Mouse (Mus musculus): ENCODE measurements around the gene 4930523C07Rik. TPM values are rescaled to one million over a fixed set of nuclear protein-coding genes. Genes with fewer than 3 reads are reported as not detected.
A peak's percentile ranks its signal among the peaks of the same experiment; 100 is the strongest.

The 4930523C07Rik gene
- total RNA-seq, 2 experiments from 2014 or later: 5.2 to 8.9 TPM

DNA sequence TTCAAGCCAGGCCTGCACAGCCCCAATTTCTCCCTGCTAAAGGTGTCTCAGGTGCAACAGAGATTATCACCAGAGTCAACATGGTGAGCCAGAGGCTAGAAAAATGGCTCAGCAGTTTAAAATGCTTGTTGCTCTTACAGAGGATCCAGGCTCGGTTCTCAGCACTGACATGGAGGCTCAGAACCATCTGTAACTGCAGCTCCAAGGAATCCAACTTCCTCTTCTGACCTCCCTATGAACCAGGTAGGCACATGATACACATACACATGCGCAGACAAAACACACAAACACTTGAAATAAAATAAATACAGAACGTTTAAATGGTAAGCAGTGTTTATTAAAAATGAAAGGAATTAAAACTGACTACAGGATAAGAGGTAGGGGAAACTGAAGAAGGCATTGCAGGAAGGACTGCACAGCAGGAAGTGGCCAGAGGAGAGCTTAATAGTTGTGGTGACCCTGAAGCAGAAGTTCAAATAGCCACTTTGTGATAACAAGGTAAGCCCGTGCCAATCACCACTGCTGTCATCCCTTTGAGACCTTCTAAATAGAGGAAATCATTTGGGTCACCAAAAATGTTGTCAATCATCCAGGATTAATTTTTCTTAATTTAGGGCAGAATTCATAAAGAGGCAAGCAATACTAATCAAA, 10.1 kb upstream of the 4930523C07Rik start:
- H3K4me3 ChIP-seq: no peak overlapping the region
- no peak for DNase-seq
- no peak for TF ChIP-seq CTCF (IDR thresholded peaks at IDR 0.05)
- H3K27ac ChIP-seq: no peak overlapping the region
- intact Hi-C loops (cut with DNase I): no loop called here

DNA sequence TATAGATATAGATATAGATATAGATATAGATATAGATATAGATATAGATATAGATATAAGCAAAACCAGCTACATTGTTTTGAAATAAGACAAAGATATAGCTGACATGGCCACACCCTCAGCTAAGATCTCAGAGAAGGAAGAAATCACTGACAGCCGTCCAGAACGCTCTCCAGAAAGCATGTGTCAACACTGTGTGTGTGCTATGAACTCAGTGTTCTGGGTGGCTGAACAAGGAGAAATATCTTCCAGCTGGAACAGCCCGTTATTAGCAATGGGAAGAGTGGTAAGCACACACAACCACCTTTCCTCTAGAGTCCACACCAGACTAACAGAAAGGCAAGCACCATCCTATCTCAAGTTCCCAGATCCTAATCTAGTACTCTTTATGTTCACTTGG, 8.6 kb upstream of the 4930523C07Rik start:
- peak overlapping the region; percentile 83; the same call in 1 of the 2 replicates for H3K27ac ChIP-seq
- TF ChIP-seq CTCF (IDR thresholded peaks at IDR 0.05): no peak
- DNase-seq: no peak
- no peak overlapping the region for H3K4me3 ChIP-seq
- intact Hi-C loops (cut with DNase I): no loop called here

DNA sequence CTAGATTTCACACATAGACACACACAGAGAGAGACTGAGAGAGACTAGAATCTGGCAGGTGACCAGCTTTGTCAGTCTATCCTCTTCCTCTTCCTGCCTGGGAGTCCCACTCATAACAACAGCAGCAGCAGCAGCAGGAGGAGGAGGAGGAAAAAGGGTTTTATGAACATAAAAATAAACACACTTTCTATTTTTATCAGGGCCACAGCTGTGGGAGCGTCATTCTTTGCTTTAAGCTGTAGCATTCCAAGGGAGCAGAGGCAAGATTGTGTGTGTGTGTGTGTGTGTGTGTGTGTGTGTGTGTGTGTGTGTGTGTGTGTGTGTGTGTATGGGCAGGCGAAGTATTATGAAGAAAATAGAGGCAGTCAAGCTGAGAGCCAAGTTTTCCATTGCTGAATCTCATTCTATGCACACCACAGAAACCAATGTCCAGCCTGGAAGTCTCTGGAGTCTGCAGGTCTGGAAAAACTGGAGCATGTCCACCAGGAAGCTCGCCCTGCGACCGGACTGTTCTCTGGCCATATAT, 7.1 kb upstream of the 4930523C07Rik start:
- peak overlapping the region; percentile 83 for H3K27ac ChIP-seq
- no peak overlapping the region; the same call in 1 of the 2 replicates for H3K4me3 ChIP-seq
- intact Hi-C loops (cut with DNase I): no loop called here
- no peak for TF ChIP-seq CTCF (IDR thresholded peaks at IDR 0.05)
- no peak for DNase-seq

DNA sequence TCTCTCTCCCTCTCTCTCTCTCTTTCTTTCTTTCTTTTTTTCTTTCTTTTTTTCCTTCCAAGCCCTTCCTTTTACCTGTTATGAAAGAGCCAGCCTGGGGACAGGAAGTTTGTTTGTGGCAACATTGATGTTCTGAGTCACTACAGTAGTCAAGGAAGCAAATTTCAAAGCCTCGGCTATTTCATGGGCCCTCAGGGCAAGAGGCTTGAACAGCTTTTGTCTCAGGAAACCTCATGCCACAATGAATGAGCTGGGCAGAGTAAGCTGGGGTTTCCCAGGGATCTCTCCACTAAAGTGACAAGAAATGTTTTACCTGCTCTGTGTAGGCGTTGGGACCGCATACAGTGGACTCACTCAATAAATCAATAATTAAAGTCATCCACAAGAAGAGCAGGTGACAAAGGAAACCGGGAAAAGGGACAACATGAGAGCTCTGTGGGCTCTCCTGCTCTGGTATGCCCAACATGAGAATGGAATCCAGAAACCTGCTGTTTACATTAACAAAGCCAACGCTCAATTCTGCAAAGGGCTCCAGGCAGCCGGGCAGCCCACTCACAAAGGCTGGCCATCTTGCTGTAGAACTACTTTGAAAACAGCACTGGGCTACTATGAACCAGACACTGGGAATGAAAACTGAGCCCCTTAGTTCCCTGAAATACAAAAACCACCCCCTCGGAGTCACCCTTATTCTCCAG, 4.1 kb upstream of the 4930523C07Rik start:
- no peak for DNase-seq
- no peak for TF ChIP-seq CTCF (IDR thresholded peaks at IDR 0.05)
- no peak overlapping the region for H3K4me3 ChIP-seq
- intact Hi-C loops (cut with DNase I): no loop called here
- H3K27ac ChIP-seq: no peak overlapping the region

DNA sequence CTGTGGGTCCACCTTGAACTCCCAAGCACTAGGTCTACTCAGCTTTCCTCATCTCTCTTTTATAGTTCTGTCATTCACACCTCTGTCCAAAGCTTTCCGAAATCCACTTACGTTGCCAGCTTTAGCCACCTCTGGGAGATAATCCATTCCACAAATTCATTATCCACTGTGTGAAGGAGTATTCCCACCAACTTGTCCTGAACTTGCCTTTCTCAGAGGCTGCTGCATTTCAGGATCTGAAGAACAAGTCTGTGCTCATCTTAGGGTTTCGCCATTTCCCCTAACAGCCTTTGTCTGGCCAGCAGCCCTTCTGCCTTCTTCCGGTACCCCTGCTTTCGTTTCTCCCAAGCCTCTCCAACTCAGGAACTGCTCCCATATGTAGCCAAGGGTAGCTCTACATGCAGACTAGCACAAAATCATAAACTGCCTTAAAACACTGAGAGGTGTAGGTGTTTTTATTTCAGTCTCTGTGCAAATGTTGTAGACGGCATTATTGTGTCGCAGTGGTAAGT, 2.9 kb upstream of the 4930523C07Rik start:
- intact Hi-C loops (cut with DNase I): no loop called here
- no peak for TF ChIP-seq CTCF (IDR thresholded peaks at IDR 0.05)

DNA sequence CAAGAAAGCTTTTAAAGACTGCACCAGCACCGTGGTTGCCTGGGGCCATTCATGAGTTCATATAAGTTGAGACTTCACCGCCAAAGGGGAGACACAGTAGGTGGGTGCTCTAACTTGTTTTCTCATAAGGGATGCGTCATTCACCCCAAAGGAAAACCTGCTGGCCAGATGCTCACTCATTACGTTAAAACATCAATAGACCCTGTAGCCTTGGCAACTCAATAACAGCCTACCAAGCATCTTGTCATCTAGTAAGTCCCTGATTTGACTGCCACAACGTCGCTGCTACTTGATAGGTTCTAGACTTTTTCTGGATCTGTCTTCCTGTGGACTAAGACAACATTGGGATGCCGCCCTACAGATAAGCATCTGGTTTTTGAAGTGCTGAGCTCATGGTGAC, 1.8 kb upstream of the 4930523C07Rik start:
- TF ChIP-seq CTCF (IDR thresholded peaks at IDR 0.05): no peak
- intact Hi-C loops (cut with DNase I): no loop called here
- DNase-seq: no peak
- H3K4me3 ChIP-seq: no peak overlapping the region
- H3K27ac ChIP-seq: no peak overlapping the region

More for the DNA sequence above, 2.9 kb upstream of the 4930523C07Rik start:
- no peak for DNase-seq
- no peak overlapping the region for H3K27ac ChIP-seq
- no peak overlapping the region for H3K4me3 ChIP-seq

DNA sequence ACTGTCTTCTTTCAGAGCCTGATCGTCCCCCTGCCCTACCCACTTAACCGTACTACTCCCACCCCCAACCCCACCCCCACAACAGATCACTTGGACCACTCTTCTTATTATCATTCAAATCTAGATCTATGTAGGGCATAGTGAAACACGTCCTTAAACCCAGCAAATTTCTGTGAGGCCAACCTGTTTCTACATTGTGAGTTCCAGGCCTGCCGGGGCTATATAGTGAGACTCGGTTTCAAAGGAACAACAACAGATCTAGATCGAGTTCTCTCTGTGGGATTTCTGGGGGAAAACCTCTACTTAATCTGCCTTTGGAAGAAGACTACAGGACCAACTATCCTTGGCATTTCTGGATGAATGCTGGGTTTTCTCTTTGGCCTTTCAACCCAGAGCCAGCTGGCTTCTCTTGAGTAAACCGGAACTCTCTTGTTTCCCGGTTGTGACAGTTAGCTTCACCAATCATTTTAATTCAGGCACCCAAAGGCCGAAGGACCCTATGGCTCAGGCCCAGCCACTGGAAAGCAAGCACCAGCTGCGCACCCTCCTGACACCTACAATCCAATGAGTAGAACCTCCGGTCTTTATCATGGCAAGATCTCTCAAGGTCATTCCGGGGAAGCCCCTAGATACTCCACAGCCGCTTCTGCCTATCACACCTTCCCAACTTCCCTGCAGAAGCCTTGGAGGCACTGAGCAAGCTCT, 759 bp upstream of the 4930523C07Rik start:
- H3K4me3 ChIP-seq: peak overlapping the region; percentile 83
- TF ChIP-seq CTCF (IDR thresholded peaks at IDR 0.05): no peak
- H3K27ac ChIP-seq: peak overlapping the region; percentile 91
- intact Hi-C loops (cut with DNase I): no loop called here
- no peak for DNase-seq

DNA sequence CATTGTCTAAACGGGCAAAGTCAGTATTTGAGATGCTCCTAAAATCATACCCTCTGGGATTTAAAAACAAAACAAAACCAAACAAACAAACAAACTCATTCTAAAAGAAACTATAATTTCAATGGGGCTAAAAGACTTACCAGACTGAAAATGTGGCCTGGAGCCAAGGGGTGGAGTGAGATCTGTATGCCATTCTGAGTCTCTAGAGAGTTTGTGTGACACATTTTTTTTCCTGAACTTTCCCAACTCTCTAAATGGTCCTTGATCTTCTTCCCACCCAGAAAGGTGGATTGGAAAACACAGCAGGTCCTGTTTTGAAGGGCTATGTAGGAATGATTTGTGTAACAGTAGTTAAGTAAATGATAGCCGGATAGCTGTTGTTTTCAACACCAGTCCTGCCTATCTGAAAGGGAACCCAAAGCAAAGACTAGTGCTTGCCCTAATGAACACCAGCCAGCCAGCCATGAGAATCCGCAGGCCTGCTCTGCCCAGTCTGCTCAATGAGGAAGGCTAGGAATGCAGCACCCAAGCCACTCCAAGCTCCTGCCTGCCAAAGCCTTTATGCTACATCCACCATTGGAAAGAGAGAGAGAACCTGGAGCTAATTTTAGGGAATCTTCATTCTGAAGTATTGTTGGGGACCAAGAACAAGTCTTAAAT, 1.0 kb downstream of the 4930523C07Rik start:
- no peak for TF ChIP-seq CTCF (IDR thresholded peaks at IDR 0.05)
- Histone ChIP-seq H3K4me3 (peak overlapping the region; percentile 83), H3K27ac (peak overlapping the region; percentile 91)
- DNase-seq: peak; percentile 38
- intact Hi-C loops (cut with DNase I): no loop called here

DNA sequence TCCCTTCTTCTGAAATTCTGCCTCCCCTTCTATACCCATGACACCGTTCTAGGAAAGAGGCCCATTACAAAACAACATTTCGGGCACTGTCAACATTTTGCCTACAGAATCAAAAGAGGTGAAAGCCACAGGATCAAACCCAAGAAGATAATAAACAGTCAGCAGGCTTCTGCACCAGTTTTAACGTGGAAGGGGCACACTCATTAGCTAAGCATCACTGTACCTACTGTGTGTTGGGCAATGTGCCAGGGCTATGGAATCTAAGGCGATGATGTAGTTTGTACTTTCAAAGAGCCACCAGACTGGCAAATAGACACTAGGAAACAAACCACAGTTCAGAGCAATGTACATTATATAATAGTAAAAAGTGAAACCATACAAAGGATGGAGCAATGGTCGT, 1.8 kb downstream of the 4930523C07Rik start:
- no peak for DNase-seq
- no peak for TF ChIP-seq CTCF (IDR thresholded peaks at IDR 0.05)
- Histone ChIP-seq H3K4me3 (peak overlapping the region; percentile 83), H3K27ac (peak overlapping the region; percentile 91)
- intact Hi-C loops (cut with DNase I): no loop called here

DNA sequence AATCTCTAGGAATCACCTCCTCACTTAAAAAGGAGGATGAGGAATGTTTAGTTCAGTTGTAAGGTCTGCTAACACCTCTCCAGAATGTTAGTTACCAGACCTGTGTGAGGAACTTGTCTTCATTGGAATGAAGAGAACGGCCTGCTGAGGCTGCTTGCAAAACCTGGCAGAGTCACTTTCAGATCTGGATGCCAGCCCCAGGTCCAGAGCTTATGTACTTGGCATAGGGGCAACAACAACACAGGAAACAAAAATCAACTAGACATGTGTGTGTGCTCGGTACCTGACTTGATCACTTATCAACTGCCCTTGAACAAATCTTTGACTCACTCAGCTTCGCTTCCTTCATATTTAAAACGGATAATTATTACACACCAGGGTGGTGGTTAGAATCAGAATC, 2.6 kb downstream of the 4930523C07Rik start:
- intact Hi-C loops (cut with DNase I): no loop called here
- peak overlapping the region; percentile 91 for H3K27ac ChIP-seq
- H3K4me3 ChIP-seq: peak overlapping the region; percentile 83
- TF ChIP-seq CTCF (IDR thresholded peaks at IDR 0.05): no peak
- DNase-seq: no peak

DNA sequence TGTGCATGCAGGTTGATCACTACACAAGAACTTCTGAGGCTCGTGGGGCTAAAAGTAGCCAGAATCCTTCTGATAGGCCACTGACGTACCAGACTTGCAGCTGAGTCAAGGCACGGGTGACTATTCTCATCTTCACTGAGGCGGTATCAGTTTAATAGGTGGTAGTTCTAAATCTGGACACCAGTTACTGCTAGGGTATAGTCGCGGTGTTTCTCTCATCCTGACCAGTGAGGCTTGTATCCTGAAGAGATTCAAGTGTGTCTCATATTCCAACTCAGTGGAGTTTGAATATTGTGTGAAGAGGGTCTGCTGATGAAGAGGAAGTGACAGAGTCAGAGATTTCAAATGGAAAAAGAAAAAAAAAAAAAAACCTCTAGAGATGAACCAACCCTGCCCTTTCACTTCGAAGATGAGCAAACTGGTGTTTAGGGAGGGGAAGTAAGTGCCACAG, 3.3 kb downstream of the 4930523C07Rik start:
- no peak for DNase-seq
- H3K27ac ChIP-seq: peak overlapping the region; percentile 91; the same call in 1 of the 2 replicates

More for the DNA sequence above, 3.3 kb downstream of the 4930523C07Rik start:
- TF ChIP-seq CTCF (IDR thresholded peaks at IDR 0.05): no peak
- H3K4me3 ChIP-seq: peak overlapping the region; percentile 83
- intact Hi-C loops (cut with DNase I): no loop called here

Measured in gastrocnemius, adult 2 months (tissue).